Mouse (Mus musculus) forebrain, postnatal 0 days (tissue): ENCODE results near the gene Dpp6. TPM values are rescaled to one million over a fixed set of nuclear protein-coding genes. Genes with fewer than 3 reads are reported as not detected.

ENCODE experiments used
- ATAC-seq: fragments of 200-750 bp; cut with Nextera tagmentation; 2 replicates; pipeline ENCODE4 v1.8.0; 2017; ENCODE audit warnings: mild to moderate bottlenecking, moderate library complexity
- DNase-seq: peaks from one replicate; pipeline ENCODE4 v3.0.0-alpha.2; 2015
- H3K27ac ChIP-seq: fragments of 300-500 bp; sonication (generic); 2 replicates; pipeline ENCODE4 v1.5.1; 2014; ENCODE audit warnings: low read depth, mild to moderate bottlenecking, antibody characterized with exemption, low read length, moderate library complexity, mixed read lengths
- H3K27me3 ChIP-seq: fragments of 300-500 bp; sonication (generic); 2 replicates; pipeline ENCODE4 v1.6.1; 2014; ENCODE audit warnings: mild to moderate bottlenecking, low read length, mixed read lengths; ENCODE audit not compliant: insufficient read depth
- H3K36me3 ChIP-seq: fragments of 300-500 bp; sonication (generic); 2 replicates; pipeline ENCODE4 v1.6.1; 2014; ENCODE audit warnings: mild to moderate bottlenecking, moderate library complexity; ENCODE audit not compliant: insufficient read depth
- H3K4me1 ChIP-seq: fragments of 300-500 bp; sonication (generic); 2 replicates; pipeline ENCODE4 v1.6.1; 2014; ENCODE audit warnings: antibody characterized with exemption; ENCODE audit not compliant: insufficient read depth
- H3K4me2 ChIP-seq: fragments of 300-500 bp; sonication (generic); 2 replicates; pipeline ENCODE4 v1.6.1; 2014; ENCODE audit warnings: low read depth, mild to moderate bottlenecking, moderate library complexity
- H3K4me3 ChIP-seq: fragments of 300-500 bp; sonication (generic); 2 replicates; pipeline ENCODE4 v1.5.1; 2014; ENCODE audit warnings: low read depth, low read length, mixed read lengths
- H3K9ac ChIP-seq: fragments of 300-500 bp; sonication (generic); 2 replicates; pipeline ENCODE4 v1.6.1; 2014; ENCODE audit warnings: mild to moderate bottlenecking
- H3K9me3 ChIP-seq: fragments of 300-500 bp; sonication (generic); 2 replicates; pipeline ENCODE4 v1.6.1; 2016; ENCODE audit warnings: low read length
- CTCF ChIP-seq: sonication (generic); IDR thresholded peaks from 2 replicates; pipeline ENCODE4 v1.5.1; 2016; ENCODE audit warnings: antibody characterized with exemption, control low read depth, low read depth
- WGBS: fragments of 180-500 bp; shearing (Covaris S2); extraction: QIAGEN DNeasy Blood & Tissue Kit; methylation state at CpG from one replicate; pipeline ENCODE4 v1.1.7; 2014; 5-methylcytosine and 5-hydroxymethylcytosine counted together
- polyA plus RNA-seq: library from polyadenylated mRNA; unstranded; fragments of >200 nt; fragmentation: Nextera tagmentation; extraction: Ambion mirVana; gene quantifications from 2 replicates; pipeline ENCODE4 v1.2.1, GENCODE M21; 2015
- total RNA-seq: library from RNA; depleted of rRNA; stranded (reverse); fragments of >200 nt; gene quantifications from 2 replicates; pipeline ENCODE4 v1.2.3, GENCODE M21; 2014

Gene Dpp6
- total and polyA plus RNA-seq, 2 experiments from 2014 or later = 58.4 to 116 TPM

GRCm38 (mm10) chr5:27304115-27304514 is 487.1 kb downstream of the Dpp6 start:
- H3K9ac ChIP-seq = no peak overlapping the region
- H3K4me1 ChIP-seq = no peaks in the 10 kb centered on the region
- WGBS = 85% methylated on average over 2 of the region's 2 CpGs
- no peak for DNase-seq
- no peaks in the 10 kb centered on the region for H3K36me3 ChIP-seq
- no peak overlapping the region for H3K4me2 ChIP-seq
- no peaks in the 10 kb centered on the region for H3K9me3 ChIP-seq
- no peak overlapping the region for H3K27ac ChIP-seq
- H3K4me3 ChIP-seq = no peak overlapping the region
- H3K27me3 ChIP-seq = no peaks in the 10 kb centered on the region
- TF ChIP-seq CTCF = no peak
- no peak for ATAC-seq

DNA sequence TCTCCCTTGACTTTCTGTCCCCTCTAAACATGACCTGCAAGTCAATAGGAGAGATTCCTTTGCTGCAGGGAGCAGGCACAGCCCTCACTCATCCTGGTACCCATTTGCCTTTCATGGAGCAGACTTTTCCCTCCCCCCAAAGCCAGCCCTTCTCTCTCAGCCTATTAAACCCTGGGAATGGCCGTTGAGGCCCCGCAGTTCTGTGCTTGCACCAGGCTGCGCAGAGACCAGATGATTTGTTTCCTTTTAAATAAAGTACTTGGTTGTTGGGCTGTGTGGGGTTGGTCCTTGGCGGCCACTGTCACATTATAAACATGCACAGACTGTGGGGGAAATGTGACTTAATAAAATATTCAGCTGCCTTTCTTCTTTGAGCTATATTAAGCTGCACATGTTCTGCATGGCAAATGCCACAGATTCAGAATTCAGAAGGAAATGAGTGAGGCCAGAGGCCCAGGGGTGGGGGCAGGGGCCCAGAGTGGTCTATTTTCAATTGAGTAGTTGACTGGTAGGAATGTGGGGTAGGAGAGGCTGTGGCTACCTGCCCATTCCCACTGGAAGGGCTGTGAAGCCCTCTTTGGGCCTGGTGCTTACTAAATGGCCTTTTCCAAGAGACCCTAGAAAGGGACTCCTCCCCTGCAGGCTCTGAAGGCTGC is 489.6 kb downstream of the Dpp6 start:
- WGBS = 51% methylated on average over 4 of the region's 4 CpGs
- H3K4me3 ChIP-seq = no peak overlapping the region
- peak; percentile 16 for DNase-seq
- H3K9ac ChIP-seq = no peak overlapping the region
- peak; percentile 91 for ATAC-seq
- no peaks in the 10 kb centered on the region for H3K9me3 ChIP-seq
- no peaks in the 10 kb centered on the region for H3K27me3 ChIP-seq
- no peaks in the 10 kb centered on the region for H3K36me3 ChIP-seq
- no peak for TF ChIP-seq CTCF
- no peak overlapping the region for H3K4me2 ChIP-seq
- peak overlapping the region; percentile 54; the same call in 1 of the 2 replicates for H3K27ac ChIP-seq
- H3K4me1 ChIP-seq = no peaks in the 10 kb centered on the region

DNA sequence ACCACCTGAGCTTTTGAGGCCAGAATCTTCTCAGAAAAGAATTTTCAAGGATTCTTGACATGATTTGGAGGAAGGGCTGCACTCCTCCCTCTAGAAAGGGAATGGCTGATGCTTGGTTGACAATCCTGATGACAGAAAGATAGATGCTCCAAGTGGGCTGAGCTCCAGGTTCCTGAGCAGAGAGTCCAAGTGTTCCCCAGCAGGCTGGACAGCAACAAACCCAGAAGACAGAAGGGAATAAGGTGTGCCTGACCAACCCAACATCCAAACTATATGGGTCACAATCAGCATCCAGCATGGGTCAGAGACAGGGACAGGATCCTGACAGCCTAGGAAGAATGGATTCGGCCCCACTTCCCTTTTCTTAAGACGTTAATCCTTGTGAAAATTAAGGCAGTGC is 493.2 kb downstream of the Dpp6 start:
- H3K27me3 ChIP-seq = no peaks in the 10 kb centered on the region
- ATAC-seq (no peak), DNase-seq (no peak)
- no peaks in the 10 kb centered on the region for H3K4me1 ChIP-seq
- no peak for TF ChIP-seq CTCF
- H3K9ac ChIP-seq = no peak overlapping the region
- H3K36me3 ChIP-seq = no peaks in the 10 kb centered on the region
- no peak overlapping the region for H3K4me2 ChIP-seq
- no peaks in the 10 kb centered on the region for H3K9me3 ChIP-seq
- no peak overlapping the region for H3K27ac ChIP-seq
- WGBS = 69% methylated on average over 2 of the region's 2 CpGs
- H3K4me3 ChIP-seq = no peak overlapping the region

GRCm38 (mm10) chr5:27316674-27317073 is 499.7 kb downstream of the Dpp6 start:
- Histone ChIP-seq H3K4me3 (no peak overlapping the region), H3K27me3 (no peaks in the 10 kb centered on the region), H3K9ac (no peak overlapping the region), H3K36me3 (no peaks in the 10 kb centered on the region), H3K27ac (no peak overlapping the region), H3K4me2 (no peak overlapping the region), H3K9me3 (no peaks in the 10 kb centered on the region), H3K4me1 (no peaks in the 10 kb centered on the region)
- WGBS = 43% methylated on average over 1 of the region's 1 CpGs
- no peak for TF ChIP-seq CTCF
- no peak for DNase-seq
- no peak for ATAC-seq

- H3K4me1 ChIP-seq = no peaks in the 10 kb centered on the region
- no peak overlapping the region for H3K4me2 ChIP-seq
- no peaks in the 10 kb centered on the region for H3K27me3 ChIP-seq
- no peak overlapping the region for H3K4me3 ChIP-seq
- H3K9me3 ChIP-seq = no peaks in the 10 kb centered on the region
- H3K9ac ChIP-seq = no peak overlapping the region
- H3K27ac ChIP-seq = no peak overlapping the region
- no peak for TF ChIP-seq CTCF
- DNase-seq (no peak), ATAC-seq (no peak)
- H3K36me3 ChIP-seq = no peaks in the 10 kb centered on the region
These were observed 500.3 kb downstream of the Dpp6 start for GRCm38 (mm10) chr5:27317264-27317663.

- no peak for TF ChIP-seq CTCF
- Histone ChIP-seq H3K9me3 (no peaks in the 10 kb centered on the region), H3K27me3 (no peaks in the 10 kb centered on the region), H3K4me2 (no peak overlapping the region), H3K4me3 (no peak overlapping the region), H3K4me1 (no peaks in the 10 kb centered on the region), H3K36me3 (no peaks in the 10 kb centered on the region), H3K27ac (no peak overlapping the region), H3K9ac (no peak overlapping the region)
- DNase-seq = no peak
- 65% methylated on average over 1 of the region's 1 CpGs for WGBS
- no peak for ATAC-seq
These were observed 500.8 kb downstream of the Dpp6 start for GRCm38 (mm10) chr5:27317832-27318231.

DNA sequence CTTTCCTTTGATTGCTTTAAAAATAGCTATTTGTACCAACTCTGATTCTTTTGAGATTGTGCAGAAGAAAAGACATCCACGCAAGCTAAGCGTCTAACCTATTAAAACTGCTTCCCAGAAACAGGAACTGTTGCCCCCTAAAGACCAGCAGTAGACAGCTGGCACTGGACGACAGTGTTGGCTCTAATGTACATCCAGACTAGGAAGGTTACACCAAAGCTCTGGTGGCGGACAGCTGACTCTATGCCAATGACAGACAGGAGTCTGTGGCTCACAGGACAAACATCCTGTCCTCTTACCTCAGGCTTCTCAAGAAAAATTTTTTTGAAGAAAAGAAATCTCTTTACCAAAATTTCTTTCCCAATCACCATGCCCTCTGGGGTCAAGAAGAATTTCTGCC is 502.7 kb downstream of the Dpp6 start:
- H3K4me1 ChIP-seq = no peaks in the 10 kb centered on the region
- DNase-seq (no peak), ATAC-seq (no peak)
- no peak for TF ChIP-seq CTCF
- H3K4me3 ChIP-seq = no peak overlapping the region
- 80% methylated on average over 4 of the region's 4 CpGs for WGBS
- H3K36me3 ChIP-seq = no peaks in the 10 kb centered on the region
- no peak overlapping the region for H3K9ac ChIP-seq
- no peak overlapping the region for H3K27ac ChIP-seq
- no peaks in the 10 kb centered on the region for H3K27me3 ChIP-seq
- no peaks in the 10 kb centered on the region for H3K9me3 ChIP-seq
- no peak overlapping the region for H3K4me2 ChIP-seq
